Mouse (Mus musculus): ENCODE measurements at regions not wholly inside any gene's neighbourhood (a gene's known extent, or its start where the extent isn't known, plus 50 kb on each side); places are given as distances from the start of the nearest gene placed in this dataset.

DNA sequence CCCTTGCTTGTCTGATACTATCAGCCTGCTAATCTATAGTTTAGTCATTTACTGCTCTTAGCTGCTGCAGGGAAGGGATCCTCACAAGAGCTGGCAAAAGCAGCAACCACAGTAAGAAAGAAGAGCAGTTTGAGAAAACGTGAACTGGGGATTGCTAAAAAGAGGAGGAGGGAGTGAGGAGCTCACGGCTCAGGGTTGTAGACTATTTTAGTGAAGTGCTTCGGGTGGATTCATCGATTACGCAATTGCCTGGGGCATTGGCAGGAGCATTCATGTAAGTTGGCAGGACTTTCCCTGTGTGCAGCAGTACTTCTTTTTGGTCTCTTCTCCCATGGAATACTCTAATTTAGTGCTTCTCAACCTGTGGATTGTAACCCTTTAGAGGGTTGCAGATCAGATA lies 157.1 kb downstream of the Csl start:
- Histone ChIP-seq H3K27ac (peak overlapping the region; percentile 16; the same call in 1 of the 2 replicates), H3K4me3 (no peak overlapping the region)
- TF ChIP-seq CTCF (IDR thresholded peaks at IDR 0.05), result no peak
- intact Hi-C loops (cut with DNase I), result no loop called here
- peak; percentile 64 for DNase-seq

- TF ChIP-seq CTCF (IDR thresholded peaks at IDR 0.05), result no peak
- Histone ChIP-seq H3K27ac (peak overlapping the region; percentile 35; the same call in 1 of the 2 replicates), H3K4me3 (no peak overlapping the region)
- no peak for DNase-seq
- intact Hi-C loops (cut with DNase I), result no loop called here
These were observed 155.3 kb downstream of the Csl start for GRCm38 (mm10) chr10:99604172-99604571.

DNA sequence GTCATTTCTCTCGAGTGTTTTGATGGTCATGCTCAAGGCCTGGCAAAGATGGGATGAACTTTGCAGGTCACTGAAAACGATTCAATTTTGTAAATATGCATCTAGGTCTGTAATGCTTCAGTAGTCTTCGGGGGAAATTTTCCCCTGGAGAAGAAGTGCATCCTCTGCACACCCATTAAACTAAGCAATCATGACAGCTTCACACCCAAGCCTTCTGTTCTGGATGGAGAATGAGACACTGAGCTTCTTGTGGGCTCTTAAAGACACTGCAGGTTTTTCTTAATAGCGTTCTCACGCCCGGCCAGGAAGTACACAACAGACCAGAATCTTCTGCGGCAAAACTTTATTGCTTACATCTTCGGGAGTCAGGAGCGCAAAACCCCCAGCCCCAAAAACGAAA lies 151.0 kb downstream of the Csl start:
- TF ChIP-seq CTCF (IDR thresholded peaks at IDR 0.05), result no peak
- no peak overlapping the region for H3K4me3 ChIP-seq
- H3K27ac ChIP-seq, result no peak overlapping the region
- intact Hi-C loops (cut with DNase I), result no loop called here
- DNase-seq, result no peak

- DNase-seq, result no peak
- H3K4me3 ChIP-seq, result no peak overlapping the region
- intact Hi-C loops (cut with DNase I), result no loop called here
- no peak overlapping the region for H3K27ac ChIP-seq
- no peak for TF ChIP-seq CTCF (IDR thresholded peaks at IDR 0.05)
These were observed 150.0 kb downstream of the Csl start for GRCm38 (mm10) chr10:99609420-99609819.

DNA sequence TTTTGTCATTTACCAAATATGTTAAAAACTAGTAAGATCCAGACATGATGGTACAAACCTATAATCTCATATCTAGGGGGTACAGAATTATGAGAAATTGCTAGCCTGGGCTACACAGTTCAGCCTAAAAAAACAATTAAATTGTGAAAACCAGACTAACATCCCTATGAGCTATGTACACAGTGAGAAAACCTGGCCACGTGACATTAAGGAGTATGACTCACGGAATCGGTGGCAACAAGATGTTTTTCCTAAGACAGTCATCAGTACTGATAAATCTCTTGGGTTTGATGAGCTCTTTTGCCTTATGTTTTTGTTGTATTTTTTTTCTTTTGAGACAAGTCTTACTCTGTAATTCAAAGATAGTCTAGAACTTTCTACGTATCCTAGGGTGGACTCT lies 148.6 kb downstream of the Csl start:
- Histone ChIP-seq H3K27ac (no peak overlapping the region), H3K4me3 (no peak overlapping the region)
- no peak for TF ChIP-seq CTCF (IDR thresholded peaks at IDR 0.05)
- no peak for DNase-seq
- intact Hi-C loops (cut with DNase I), result no loop called here

GRCm38 (mm10) chr10:99614392-99615249 lies 144.8 kb downstream of the Csl start:
- DNase-seq, result no peak
- no peak overlapping the region for H3K27ac ChIP-seq
- intact Hi-C loops (cut with DNase I), result loop anchor here (5.0 kb wide), 1 partner anchor 37 kb away; no protein-coding TSS in a partner anchor
- TF ChIP-seq CTCF (IDR thresholded peaks at IDR 0.05), result no peak
- H3K4me3 ChIP-seq, result no peak overlapping the region

DNA sequence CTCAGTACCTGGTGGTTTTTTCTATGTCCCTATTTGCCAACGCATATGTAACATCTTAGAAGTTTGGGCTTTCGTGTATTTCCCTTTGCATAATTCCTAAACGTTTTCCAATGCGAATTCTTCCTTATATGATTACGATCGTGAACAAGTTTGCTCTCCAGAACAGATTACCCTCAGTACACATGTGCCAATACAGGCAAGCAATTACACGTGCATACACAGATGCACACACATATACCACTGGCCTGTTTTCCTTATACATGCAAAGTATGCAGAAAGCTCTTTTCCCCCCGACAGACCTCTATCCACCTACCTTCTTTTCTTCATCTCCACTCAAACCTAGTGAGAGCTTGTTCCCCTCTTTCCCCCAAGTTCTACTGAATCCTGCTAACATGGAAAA lies 144.1 kb downstream of the Csl start:
- intact Hi-C loops (cut with DNase I), result loop anchor here (5.0 kb wide), 1 partner anchor 38 kb away; no protein-coding TSS in a partner anchor
- TF ChIP-seq CTCF (IDR thresholded peaks at IDR 0.05), result no peak
- no peak overlapping the region for H3K27ac ChIP-seq
- H3K4me3 ChIP-seq, result no peak overlapping the region
- no peak for DNase-seq

GRCm38 (mm10) chr10:99615779-99616178 lies 143.7 kb downstream of the Csl start:
- TF ChIP-seq CTCF (IDR thresholded peaks at IDR 0.05), result peak; percentile 100; the same call in 1 of the 2 replicates
- Histone ChIP-seq H3K4me3 (no peak overlapping the region), H3K27ac (no peak overlapping the region)
- intact Hi-C loops (cut with DNase I), result loop anchor here (5.0 kb wide), 1 partner anchor 38 kb away; no protein-coding TSS in a partner anchor
- DNase-seq, result peak; percentile 85

GRCm38 (mm10) chr10:99617623-99618022 lies 141.8 kb downstream of the Csl start:
- intact Hi-C loops (cut with DNase I), result loop anchor here (2.0 to 5.0 kb wide), 2 partner anchors 40 to 453 kb away; no protein-coding TSS in a partner anchor
- DNase-seq, result no peak
- Histone ChIP-seq H3K27ac (no peak overlapping the region), H3K4me3 (no peak overlapping the region)
- TF ChIP-seq CTCF (IDR thresholded peaks at IDR 0.05), result no peak

DNA sequence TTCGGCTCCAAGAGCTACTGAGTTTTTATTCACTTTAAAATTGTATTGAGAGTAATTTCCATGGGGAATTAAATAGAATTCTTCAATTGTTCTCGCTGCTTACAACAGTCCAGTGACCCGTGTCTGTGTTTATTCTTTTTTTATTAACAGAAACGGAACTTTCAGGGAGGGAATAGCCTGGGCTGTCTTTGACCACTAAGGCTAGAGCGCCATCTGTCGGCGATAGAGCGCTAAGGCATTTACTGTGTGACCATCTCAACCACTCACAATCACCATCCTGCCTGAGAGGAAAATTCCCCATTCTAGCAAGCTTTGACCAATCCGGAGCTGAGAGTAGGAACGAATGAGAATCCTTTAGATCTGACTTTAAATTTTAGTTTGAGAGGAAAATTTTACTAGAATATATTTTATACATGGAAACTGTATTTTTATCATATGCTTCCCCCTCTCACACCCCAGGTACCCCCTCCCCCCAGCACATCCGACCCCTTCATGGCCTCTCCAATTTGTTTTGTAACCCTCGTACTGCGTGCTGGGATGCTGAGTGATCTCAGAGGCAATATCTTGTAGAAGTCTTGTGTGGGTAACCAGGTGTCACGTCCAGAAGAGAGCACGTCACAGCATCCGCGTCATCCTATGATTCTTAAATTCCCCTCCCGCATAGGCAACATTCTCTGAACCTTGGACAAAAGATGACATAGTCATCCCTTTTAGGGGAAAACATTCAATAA lies 139.9 kb downstream of the Csl start:
- no peak; the same call in none of the 2 replicates for TF ChIP-seq CTCF (IDR thresholded peaks at IDR 0.05)
- peak; percentile 78 for DNase-seq
- intact Hi-C loops (cut with DNase I), result loop anchor here (2.0 to 5.0 kb wide), 2 partner anchors 42 to 455 kb away; no protein-coding TSS in a partner anchor
- Histone ChIP-seq H3K27ac (no peak overlapping the region), H3K4me3 (peak overlapping the region; percentile 65)

DNA sequence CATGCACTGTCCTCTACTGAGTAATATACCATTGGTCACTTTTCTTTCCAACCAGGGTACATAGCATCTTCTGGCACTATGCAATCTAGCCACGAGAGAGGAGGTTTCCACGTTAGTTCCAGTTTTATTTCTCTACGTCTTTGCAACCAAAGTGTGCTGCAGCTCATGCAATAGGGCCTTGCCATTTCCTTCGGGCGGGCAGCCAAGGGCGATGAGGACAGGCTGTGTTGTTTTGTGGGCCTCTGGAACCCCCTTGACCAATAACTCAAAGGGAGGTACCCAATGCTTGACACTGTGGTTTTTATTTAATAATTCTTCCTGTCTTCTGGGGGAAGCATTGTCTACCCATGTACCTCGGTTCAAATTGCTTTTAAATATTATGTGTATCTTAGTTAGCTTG lies 139.0 kb downstream of the Csl start:
- H3K4me3 ChIP-seq, result no peak overlapping the region
- DNase-seq, result no peak
- no peak overlapping the region for H3K27ac ChIP-seq
- no peak for TF ChIP-seq CTCF (IDR thresholded peaks at IDR 0.05)
- intact Hi-C loops (cut with DNase I), result no loop called here

- no peak overlapping the region for H3K4me3 ChIP-seq
- intact Hi-C loops (cut with DNase I), result no loop called here
- TF ChIP-seq CTCF (IDR thresholded peaks at IDR 0.05), result no peak
- no peak overlapping the region for H3K27ac ChIP-seq
- no peak for DNase-seq
These were observed 132.1 kb downstream of the Csl start for GRCm38 (mm10) chr10:99627355-99627754.

Data from gastrocnemius, adult 2 months (tissue).